Mouse (Mus musculus): ENCODE data around the gene Gspt2. TPM values are rescaled to one million over a fixed set of nuclear protein-coding genes. Genes with fewer than 3 reads are reported as not detected.
"Not testable (repeated sequence)": the region's sequence is repeated elsewhere in the genome, so short reads cannot be mapped to it uniquely, and the experiment has no call there.

Gspt2 gene
- 27.5 and 33.0 TPM in 2 replicates for polyA plus RNA-seq (2012; rRNA removed)

DNA sequence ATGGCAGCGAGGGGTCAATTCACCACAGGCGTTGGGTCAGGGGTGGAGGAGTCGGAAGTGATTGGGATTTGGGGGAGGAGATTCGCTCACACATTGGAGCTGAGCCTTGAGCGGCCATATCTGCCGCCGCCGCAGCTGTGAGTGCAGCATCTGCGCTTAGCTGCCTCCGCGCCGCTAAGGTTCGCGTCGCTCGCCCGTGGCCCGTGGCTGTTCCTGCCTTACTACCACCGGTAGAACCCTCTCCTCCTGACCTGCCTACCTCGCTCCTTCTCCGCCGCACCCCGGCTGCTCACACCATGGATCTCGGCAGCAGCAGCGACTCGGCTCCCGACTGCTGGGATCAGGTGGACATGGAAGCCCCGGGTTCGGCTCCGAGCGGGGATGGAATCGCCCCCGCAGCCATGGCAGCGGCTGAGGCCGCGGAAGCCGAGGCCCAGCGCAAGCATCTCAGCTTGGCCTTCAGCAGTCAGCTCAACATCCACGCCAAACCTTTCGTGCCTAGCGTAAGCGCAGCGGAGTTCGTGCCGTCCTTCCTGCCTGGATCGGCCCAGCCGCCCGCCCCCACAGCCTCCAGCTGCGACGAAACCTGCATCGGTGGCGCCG, at the start of gene Gspt2:
Gene Gspt2 (plus strand): TSS at position 109 of the 603 bp plus-strand sequence.
- no peak for DNase-seq (ENCODE audit: low read depth)

DNA sequence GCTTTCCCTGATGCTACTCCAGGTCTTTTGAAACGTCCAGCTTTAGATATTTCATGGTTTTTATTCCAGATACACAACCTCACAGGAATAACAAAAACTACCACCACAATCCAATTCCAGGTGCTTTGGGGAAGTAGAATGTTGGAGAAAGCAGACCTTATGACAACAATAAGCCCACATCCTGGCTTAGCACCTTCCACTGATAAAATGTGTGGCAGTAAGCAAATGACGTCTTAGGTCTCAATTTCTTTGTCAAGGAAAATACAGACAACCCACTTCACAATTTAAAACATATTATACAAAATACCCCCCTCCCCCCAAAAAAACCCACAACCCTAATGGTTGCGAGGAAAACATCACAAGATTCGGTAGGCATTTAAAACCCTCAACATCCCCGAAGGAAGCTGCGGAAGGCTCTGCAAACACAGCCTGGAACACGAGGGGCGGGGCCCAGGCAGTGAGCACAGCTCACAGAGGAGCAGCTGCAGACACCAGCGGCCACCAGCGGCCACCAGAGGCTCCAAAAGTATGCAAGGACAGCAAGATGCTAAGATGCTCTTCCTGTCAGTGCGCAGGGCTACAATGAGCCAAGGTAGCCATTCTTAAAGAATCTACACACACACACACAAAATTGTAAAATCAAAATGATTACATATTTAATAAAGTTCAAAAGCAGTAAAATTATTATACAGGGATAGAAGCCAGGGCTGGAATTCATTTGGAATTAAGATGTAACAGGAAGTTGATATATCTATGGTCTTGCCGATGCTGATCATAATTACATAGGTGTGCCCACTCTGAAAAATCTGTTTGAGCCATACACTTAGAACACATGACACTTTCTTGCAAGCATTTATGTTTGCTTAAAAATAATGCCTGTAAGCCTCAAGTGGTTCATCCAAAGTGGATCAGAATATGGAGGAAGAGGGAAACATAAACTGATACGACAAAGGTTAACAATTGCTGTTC, 10.8 kb upstream of the Gspt2 start:
- no peak for DNase-seq (ENCODE audit: low read depth)

DNA sequence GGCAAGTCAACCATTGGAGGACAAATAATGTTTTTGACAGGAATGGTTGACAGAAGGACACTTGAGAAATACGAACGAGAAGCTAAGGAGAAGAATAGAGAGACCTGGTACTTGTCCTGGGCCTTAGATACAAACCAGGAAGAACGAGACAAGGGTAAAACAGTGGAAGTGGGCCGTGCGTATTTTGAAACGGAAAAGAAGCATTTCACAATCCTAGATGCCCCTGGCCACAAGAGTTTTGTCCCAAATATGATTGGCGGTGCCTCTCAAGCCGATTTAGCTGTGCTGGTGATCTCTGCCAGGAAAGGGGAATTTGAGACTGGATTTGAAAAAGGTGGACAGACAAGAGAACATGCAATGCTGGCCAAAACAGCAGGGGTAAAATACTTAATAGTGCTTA, 1.0 kb downstream of the Gspt2 start:
- DNase-seq (ENCODE audit: low read depth) = no peak

DNA sequence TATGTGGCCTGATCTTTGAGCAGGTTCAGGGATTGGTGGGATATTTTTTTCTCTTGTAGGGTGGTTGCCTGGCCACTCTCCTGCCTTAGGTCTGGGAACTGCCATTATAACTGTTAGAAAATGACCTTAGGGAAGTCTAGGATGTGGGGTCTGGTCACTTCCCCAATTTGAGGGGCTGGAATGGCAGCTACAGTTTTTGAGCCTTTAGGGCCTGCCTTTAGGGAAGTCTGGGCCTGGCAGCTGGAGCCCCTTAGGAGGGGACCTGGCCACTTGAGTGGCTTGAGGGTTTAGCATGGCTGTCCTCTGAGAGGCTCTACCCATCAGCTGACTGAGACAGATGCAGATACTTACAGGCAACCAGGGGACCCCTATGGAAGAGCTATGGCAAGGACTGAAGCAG, 12.7 kb downstream of the Gspt2 start:
- DNase-seq (ENCODE audit: low read depth) = no peak

DNA sequence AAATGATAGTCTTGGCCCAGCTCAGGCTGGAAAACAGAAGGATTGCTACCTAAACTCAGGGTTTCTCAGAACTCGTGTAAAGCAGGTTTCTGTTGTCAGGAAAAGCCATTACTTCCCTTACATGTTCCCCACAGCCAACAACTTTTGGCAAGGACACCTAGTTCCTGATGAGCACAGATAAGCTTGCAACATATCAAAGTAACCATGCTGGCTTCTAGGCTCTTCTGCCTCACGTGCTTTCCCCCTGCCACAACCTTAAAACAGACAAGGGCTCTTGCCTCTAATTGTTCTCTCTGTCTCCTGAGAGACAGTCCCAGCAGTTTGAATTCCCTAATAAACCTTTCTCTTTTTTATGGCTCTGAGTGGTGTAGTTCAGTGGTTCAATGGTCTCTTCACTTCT, 21.9 kb downstream of the Gspt2 start:
- DNase-seq (ENCODE audit: low read depth) = peak; percentile 33

DNA sequence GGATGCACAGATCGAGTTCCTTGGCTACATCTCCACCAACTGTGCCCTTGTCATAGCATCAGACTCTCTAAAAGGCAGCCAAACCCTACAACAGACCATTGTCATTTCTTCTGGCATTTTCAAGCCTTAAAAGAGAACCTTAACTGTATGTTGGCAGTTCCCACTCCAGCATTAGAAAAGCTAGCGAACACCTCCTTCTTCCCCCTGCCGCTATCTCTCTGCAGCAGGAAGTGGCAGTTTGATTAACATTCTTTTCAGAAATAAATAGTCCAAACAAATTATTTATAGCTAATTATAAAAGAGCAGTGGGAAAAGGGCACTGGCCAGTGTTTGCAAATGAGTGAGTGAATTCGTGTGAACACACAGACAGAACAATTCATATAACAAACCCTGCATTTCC, 34.9 kb downstream of the Gspt2 start:
- DNase-seq (ENCODE audit: low read depth) = no peak

DNA sequence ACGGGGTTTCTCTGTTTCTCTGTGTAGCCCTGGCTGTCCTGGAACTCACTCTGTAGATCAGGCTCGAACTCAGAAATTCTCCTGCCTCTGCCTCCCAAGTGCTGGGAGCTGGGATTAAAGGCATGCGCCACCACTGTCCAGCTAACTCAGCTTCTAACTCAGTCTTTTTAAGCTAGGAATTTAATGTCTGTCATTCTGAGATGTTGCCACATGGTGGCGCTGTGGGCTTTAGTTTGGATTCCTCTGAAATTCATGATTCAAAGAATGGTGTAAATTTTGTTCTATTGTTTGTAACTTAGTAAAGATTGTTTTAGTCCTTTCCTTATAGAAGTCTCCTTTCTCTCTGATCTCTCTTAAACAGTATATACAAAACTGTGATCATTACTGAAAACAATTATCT, 39.1 kb downstream of the Gspt2 start:
- no peak for DNase-seq (ENCODE audit: low read depth)

DNA sequence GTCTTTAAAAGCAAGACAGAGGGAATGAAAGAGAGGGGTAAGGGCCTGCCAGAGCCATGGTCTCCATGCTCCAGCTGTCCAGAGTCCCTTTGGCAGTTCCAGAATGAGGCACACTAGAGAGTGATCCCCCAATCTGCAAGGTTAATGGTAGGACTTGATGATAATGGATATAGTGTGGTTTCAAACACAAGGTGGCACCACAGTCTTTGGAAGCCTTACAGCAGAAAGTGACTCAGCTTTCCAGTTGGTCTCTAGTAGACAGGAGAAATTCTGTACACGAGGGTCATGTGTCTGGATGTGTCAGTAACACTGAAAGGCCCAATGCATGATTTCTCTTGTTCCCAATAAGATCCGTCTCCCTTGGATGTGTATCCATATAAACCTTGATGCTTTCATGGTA, 45.7 kb downstream of the Gspt2 start:
- not testable (repeated sequence) for DNase-seq (ENCODE audit: low read depth)

DNA sequence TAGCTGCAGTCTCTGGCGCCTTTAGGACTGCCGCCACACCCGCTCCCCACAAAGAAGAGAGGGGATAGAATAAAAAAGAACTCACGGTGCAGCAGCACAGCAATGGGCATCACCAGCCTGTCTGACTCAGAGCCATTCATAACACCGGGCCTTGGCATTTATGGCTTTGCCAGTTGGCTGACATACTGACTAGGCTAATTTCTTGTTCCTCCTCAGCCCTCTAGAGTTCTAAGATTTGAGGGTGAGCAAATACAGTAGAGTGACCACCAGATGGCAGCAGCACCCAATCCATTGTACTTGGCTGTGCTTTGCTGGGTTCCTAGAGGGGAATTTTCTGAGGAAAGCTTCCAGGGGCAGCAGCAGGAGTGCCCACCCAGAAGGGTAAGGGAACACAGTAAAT, 53.7 kb downstream of the Gspt2 start:
- not testable (repeated sequence) for DNase-seq (ENCODE audit: low read depth)

Other genes starting within 250 kb of the Gspt2 start
- 512 and 568 TPM in 2 replicates for gene Maged1, start 93.9 kb upstream of the Gspt2 start, polyA plus RNA-seq (2012; rRNA removed)
- gene Zxdb, start 88.5 kb downstream of the Gspt2 start, polyA plus RNA-seq (2012; rRNA removed) = 3.8 and 5.4 TPM in 2 replicates

All from gonadal fat pad, adult 2 months (tissue).